ENCODE assay signal across 10 mouse cellular contexts in the genomic region with DNA sequence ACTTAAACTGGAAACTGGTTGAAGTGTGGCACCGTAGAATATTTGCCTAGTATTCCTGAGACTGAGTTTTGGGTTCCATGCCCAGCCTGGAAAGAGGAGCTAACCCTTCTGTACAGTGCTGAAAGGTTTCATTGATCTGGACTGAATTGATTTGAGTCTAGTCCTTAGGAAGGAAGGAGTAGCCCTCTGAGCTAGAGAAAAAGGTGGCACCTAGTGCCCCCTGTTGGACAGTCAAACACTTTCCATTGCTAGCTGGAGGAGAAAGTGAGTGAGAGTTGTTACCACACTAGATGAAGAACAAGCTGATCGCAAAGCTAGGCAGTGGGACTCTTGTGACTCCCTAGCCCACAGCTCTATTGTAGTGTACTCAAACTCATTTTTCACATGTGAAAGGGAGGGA. TPM values are rescaled to one million over a fixed set of nuclear protein-coding genes. Genes with fewer than 3 reads are reported as not detected.
DNase-seq lines count a peak whose midpoint lies in the region; ATAC-seq and TF ChIP-seq lines count a peak whose summit lies in the region.
"Had no signal": no experiment of that assay in that cellular context is flagged by ENCODE, and none has a peak within 500 bp of the region (broad histone marks: within the 10 kb centered on the region; RNA-seq: fewer than 3 reads in every experiment).

No protein-coding gene starts in this region.

- TF ChIP-seq CTCF in left cerebral cortex, adult 2 months (IDR thresholded peaks at IDR 0.05), result peak; percentile 56

- intact Hi-C loops in left cerebral cortex, adult 2 months (cut with DNase I), result no loop called here

- ATAC-seq in CD4-positive, CD25-positive, alpha-beta regulatory T cell, adult 4 months, result no peak

- H3K27ac ChIP-seq in left cerebral cortex, adult 2 months, result no peak overlapping the region
- H3K27ac ChIP-seq: stomach, embryonic 15.5 days had no signal

- peak; percentile 76 for DNase-seq in CD4-positive, CD25-positive, alpha-beta regulatory T cell, adult 2 months (ENCODE audit: low read depth, low spot score)
- DNase-seq in left cerebral cortex, adult 2 months (ENCODE audit: extremely low spot score in 1 of 2, low spot score in 2 of 2), result no peak
- DNase-seq in left cerebral cortex, adult 9 months (ENCODE audit: low spot score in 2 of 2), result no peak
- peak; percentile 42 for DNase-seq in embryo, embryonic 9.5 days (ENCODE audit: extremely low spot score)
- DNase-seq in retina, postnatal 1 day, result peak; percentile 63
- no peak for DNase-seq in spleen, postnatal 14 days (ENCODE audit: low spot score in 2 of 2)
- no peak for DNase-seq in cerebellum, postnatal 4 days (ENCODE audit: low spot score in 2 of 2)

- H3K4me3 ChIP-seq in left cerebral cortex, adult 2 months, result no peak overlapping the region
- H3K4me3 ChIP-seq: stomach, embryonic 15.5 days had no signal

RNA-seq across cellular contexts. Expression of gene Zscan10, which starts 2.9 kb away (rescaled TPM):
- polyA plus RNA-seq in CD4-positive, CD25-positive, alpha-beta regulatory T cell, adult 4 months (2017; shearing (Covaris generic)), result 1 to 10 TPM; 2.2 to 2.9 TPM
- total RNA-seq in left cerebral cortex, adult 2 months (2021), result not detected
- polyA plus RNA-seq: gonadal fat pad, adult 2 months had no signal

RNA-seq across cellular contexts. Expression of gene Zfp13, which starts 4.3 kb away (rescaled TPM):
- under 1 TPM in 1 of 2 experiments, not detected in 1; 0.38 TPM for polyA plus RNA-seq in CD4-positive, CD25-positive, alpha-beta regulatory T cell, adult 4 months (2017; shearing (Covaris generic))
- total RNA-seq in left cerebral cortex, adult 2 months (2021), result 10 to 100 TPM; 24.7 to 32.0 TPM

RNA-seq across cellular contexts. Expression of gene Zfp213, which starts 39.5 kb away (rescaled TPM):
- 1 to 10 TPM; 3.4 to 4.3 TPM for polyA plus RNA-seq in CD4-positive, CD25-positive, alpha-beta regulatory T cell, adult 4 months (2017; shearing (Covaris generic))
- total RNA-seq in left cerebral cortex, adult 2 months (2021), result 1 to 10 TPM; 6.8 TPM

RNA-seq across cellular contexts. Expression of gene Mmp25, which starts 41.5 kb away (rescaled TPM):
- polyA plus RNA-seq in CD4-positive, CD25-positive, alpha-beta regulatory T cell, adult 4 months (2017; shearing (Covaris generic)), result 1 to 10 TPM in 1 of 2 experiments, under 1 TPM in 1; 0.42 to 1.6 TPM
- total RNA-seq in left cerebral cortex, adult 2 months (2021), result under 1 TPM; 0.07 to 0.12 TPM

RNA-seq across cellular contexts. Expression of gene Bicdl2, which starts 56.8 kb away (rescaled TPM):
- polyA plus RNA-seq in CD4-positive, CD25-positive, alpha-beta regulatory T cell, adult 4 months (2017; shearing (Covaris generic)), result under 1 TPM; 0.22 to 0.66 TPM
- not detected for total RNA-seq in left cerebral cortex, adult 2 months (2021)

Comparison
In these comparisons a context has a peak if more than half of its experiments do, and no peak if none do; other contexts are left out.
1. DNase-seq: peak in CD4-positive, CD25-positive, alpha-beta regulatory T cell, adult 2 months (single experiment), embryo, embryonic 9.5 days (single experiment) and retina, postnatal 1 day (single experiment); none in left cerebral cortex, adult 2 months (0 of 2), left cerebral cortex, adult 9 months (0 of 2), spleen, postnatal 14 days (0 of 2) and cerebellum, postnatal 4 days (0 of 2).